Mouse (Mus musculus): ENCODE data around the gene 1810049J17Rik. TPM values are rescaled to one million over a fixed set of nuclear protein-coding genes. Genes with fewer than 3 reads are reported as not detected.
"Not testable (repeated sequence)": the region's sequence is repeated elsewhere in the genome, so short reads cannot be mapped to it uniquely, and the experiment has no call there.

The 1810049J17Rik gene
- under 1 TPM in 1 of 2 experiments, not detected in 1; 0.86 TPM for total RNA-seq (2021)

DNA sequence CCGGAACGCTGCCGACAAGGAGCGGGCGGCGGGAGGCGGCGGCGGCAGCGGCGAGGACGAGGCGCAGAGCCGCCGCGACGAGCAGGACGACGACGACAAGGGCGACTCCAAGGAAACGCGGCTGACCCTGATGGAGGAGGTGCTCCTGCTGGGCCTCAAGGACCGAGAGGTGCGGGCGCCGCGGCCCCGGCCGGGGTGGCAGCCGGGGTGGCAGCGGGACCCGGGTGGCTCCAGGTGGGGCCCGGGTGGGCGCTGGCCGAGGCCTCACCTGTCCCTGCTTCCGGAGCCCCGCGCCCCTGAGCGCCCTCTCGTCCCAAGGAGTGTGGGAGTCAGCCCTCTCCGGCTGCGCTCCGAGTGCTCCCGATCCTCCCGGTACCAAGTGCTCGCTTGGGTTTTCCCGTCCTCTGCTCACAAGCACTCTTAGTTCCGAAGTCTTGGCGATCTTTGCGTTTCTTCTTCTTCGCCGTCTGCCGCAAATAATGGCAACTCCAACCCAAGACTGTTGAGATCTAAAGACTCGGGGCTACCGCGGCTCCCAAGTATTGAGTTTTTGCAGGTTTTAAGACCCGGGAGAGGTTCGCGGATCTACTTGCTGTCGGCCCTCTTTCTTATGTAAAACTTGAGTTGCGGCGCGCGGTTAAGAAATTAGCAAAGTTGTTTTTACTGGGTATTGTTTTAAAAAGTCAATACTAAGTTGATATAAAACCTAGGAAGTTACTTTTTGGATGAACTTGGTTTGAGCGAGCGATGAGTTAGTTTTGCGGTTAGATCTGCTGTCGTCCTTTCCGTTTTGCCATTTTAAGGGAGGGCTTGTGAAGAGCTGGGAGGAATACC is at the start of gene 1810049J17Rik:
Gene 1810049J17Rik (minus strand): TSS at position 112 of the 834 bp plus-strand sequence.
- DNase-seq (ENCODE audit: extremely low spot score in 1 of 2, low spot score in 2 of 2): no peak

DNA sequence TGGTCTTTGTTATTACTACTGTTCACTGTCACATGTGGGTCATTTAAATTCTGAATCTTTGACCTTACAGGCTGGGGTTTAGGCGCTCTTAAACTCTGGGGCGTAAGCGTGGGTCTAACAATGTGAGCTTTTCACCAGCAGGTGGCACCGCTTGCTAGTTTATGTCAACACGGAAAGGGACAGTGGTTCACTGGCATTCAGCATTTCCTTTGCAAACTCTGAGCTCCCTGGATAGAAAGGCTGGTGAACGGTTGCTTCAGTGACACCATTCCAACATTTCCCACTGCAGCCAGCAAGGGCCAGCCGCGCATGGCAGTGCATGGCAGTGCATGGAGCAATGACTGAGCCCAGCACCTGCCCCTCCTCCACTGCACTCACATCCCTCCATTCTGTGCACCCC is 49.5 kb upstream of the 1810049J17Rik start:
- intact Hi-C loops (cut with DNase I): loop anchor here (2.0 to 5.0 kb wide), 2 partner anchors 206 to 421 kb away; no protein-coding TSS in a partner anchor
- DNase-seq (ENCODE audit: extremely low spot score in 1 of 2, low spot score in 2 of 2): peak; percentile 74 to 76

More for the DNA sequence above, at the start of gene 1810049J17Rik:
- intact Hi-C loops (cut with DNase I): loop anchor here (5.0 kb wide), 1 partner anchor 55 kb away; no protein-coding TSS in a partner anchor

- intact Hi-C loops (cut with DNase I): loop anchor here (2.0 to 5.0 kb wide), 2 partner anchors 207 to 422 kb away; no protein-coding TSS in a partner anchor
- no peak for DNase-seq (ENCODE audit: extremely low spot score in 1 of 2, low spot score in 2 of 2)
Observed at GRCm38 (mm10) chr15:12370096-12370495, 48.4 kb upstream of the 1810049J17Rik start.

DNA sequence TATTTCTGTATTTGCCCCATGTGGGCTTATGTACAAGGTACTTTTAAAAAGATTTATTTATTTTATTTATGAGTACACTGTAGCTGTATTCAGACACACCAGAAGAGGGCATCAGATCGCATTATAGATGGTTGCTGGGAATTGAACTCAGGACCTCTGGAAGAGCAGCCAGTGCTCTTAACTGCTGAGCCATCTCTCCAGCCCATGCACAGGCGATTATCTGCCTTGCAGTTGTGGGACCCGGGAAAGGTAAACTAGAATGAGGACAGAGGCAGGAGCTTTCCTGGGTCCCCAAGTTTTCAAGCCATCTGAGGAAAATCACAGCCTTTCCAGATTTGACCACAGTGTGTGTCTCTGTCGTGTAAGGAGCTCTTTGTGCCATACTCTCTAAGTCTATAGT is 47.2 kb upstream of the 1810049J17Rik start:
- intact Hi-C loops (cut with DNase I): no loop called here
- no peak for DNase-seq (ENCODE audit: extremely low spot score in 1 of 2, low spot score in 2 of 2)

GRCm38 (mm10) chr15:12368357-12368756 is 46.7 kb upstream of the 1810049J17Rik start:
- intact Hi-C loops (cut with DNase I): no loop called here
- DNase-seq (ENCODE audit: extremely low spot score in 1 of 2, low spot score in 2 of 2): no peak

- peak in 1 of 2 experiments; percentile 26 for DNase-seq (ENCODE audit: extremely low spot score in 1 of 2, low spot score in 2 of 2)
- intact Hi-C loops (cut with DNase I): no loop called here
Observed at GRCm38 (mm10) chr15:12367306-12368080, 45.8 kb upstream of the 1810049J17Rik start.

DNA sequence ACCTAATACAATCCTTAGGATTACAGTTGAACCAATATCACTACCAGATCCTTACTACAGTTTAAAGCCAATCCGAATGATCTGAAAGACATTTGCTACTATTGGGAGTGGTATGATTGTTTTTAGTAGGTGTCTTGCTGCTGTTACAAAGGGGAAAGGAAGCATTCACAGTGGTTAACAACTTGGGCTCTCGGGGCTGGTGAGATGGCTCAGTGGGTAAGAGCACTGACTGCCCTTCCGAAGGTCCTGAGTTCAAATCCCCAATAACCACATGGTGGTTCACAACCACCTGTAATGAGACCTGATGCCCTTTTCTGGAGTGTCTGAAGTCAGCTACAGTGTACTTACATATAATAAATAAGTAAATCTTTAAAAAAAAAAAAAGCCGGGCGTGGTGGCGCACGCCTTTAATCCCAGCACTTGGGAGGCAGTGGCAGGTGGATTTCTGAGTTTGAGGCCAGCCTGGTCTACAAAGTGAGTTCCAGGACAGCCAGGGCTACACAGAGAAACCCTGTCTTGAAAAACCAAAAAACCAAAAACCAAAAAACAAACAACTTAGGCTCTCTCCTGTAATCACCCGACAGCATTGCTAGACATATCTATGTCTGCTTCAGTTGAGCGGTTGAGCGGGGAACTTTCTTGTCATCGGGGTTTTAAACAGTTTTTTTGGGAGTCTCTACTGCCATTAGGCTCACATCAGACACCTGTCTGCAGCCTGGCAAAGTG is 45.0 kb upstream of the 1810049J17Rik start:
- intact Hi-C loops (cut with DNase I); DNase-seq (ENCODE audit: extremely low spot score in 1 of 2, low spot score in 2 of 2): not testable (repeated sequence)

DNA sequence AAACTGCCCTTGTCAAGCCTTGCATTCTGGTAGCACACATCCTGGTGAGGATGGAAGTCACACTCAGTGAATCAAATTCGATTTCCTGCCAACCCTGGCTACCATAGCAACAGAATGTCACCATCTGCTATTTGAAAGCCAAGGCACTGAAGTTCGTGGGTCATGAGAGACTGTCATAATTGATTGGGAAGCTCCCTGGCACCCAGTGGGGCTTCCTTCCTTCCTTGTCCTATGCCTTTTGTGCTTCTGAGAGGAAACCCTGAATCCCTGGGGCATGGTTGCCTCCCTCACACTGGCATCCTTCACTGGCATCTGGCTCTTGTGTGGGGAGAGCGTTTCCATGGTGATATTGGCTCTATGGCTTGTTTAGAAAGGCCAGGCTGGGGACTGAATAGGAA is 44.4 kb upstream of the 1810049J17Rik start:
- DNase-seq (ENCODE audit: extremely low spot score in 1 of 2, low spot score in 2 of 2): peak; percentile 44 to 74
- intact Hi-C loops (cut with DNase I): no loop called here

GRCm38 (mm10) chr15:12365416-12366071 is 43.8 kb upstream of the 1810049J17Rik start:
- DNase-seq (ENCODE audit: extremely low spot score in 1 of 2, low spot score in 2 of 2): no peak
- intact Hi-C loops (cut with DNase I): no loop called here

DNA sequence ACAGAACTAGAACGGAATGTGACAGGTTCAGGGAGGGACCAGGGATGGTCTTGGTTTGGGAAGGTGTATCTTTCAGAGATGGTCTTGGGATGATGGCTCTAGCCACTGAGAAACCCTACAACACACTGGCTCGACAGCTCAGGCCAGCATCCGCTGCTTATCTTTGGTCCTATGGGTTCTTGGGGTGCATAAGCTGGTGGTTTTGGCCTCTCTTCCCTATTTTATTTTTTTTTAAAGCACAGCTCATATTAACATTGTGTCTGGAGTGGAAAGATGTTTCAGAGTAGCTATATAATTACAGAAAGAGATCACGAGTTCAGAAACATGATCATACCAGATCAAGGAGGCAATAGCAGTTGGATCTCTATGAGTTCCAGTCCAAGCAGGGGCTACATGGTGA is 42.4 kb upstream of the 1810049J17Rik start:
- no peak for DNase-seq (ENCODE audit: extremely low spot score in 1 of 2, low spot score in 2 of 2)
- intact Hi-C loops (cut with DNase I): no loop called here

DNA sequence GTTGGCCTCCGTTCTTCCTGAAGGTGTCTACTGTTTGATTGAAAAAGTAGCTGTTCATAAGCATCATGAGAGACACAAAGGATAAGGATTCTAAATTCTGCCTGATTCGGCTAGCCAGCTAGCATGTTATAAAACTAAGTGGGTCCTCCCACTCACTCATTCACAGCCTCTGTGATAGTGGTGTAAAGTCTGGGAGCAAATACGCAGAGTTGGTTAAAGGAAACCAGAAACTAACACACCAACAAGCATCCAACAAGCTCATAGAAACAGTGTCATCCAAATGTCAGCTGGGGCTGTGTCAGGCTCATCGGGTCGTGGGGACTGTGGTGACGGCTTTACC is 41.0 kb upstream of the 1810049J17Rik start:
- intact Hi-C loops (cut with DNase I): no loop called here
- no peak for DNase-seq (ENCODE audit: extremely low spot score in 1 of 2, low spot score in 2 of 2)

- no peak for DNase-seq (ENCODE audit: extremely low spot score in 1 of 2, low spot score in 2 of 2)
- intact Hi-C loops (cut with DNase I): no loop called here
Observed at GRCm38 (mm10) chr15:12362001-12362700, 40.5 kb upstream of the 1810049J17Rik start.

DNA sequence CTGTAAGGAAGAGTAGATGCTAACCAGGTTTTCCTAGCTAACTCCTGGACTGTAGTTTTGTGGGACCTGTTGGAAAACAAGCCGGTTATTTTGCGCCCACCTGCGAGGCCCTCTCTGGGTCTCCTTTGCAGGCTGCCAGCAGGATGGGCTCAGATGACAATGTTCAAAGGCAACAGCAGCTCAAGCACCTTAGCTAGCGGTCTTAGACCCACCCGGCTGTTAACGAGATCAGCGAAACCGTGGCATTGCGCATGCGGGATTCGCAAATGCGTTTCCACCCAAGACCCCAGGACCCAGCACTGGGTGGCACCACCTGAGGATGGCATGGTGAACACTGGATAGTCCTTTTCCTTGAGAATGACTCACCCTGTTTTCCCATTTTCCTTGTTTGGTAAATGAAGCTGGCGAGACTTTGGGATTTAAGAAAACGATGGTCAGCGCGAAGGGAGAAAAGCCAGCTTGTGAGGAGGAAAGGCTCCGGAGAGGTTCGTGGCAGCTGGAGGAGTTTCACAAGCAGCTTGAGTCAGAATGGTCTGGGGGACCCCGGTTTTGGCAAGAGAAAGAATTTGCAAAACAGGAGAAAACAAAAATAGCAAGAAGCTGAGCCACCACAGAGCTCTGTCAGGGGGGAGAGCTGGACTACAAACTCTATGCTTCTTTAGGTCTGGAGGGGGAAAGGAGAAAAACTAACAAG is 39.0 kb upstream of the 1810049J17Rik start:
- DNase-seq (ENCODE audit: extremely low spot score in 1 of 2, low spot score in 2 of 2): no peak
- intact Hi-C loops (cut with DNase I): no loop called here

DNA sequence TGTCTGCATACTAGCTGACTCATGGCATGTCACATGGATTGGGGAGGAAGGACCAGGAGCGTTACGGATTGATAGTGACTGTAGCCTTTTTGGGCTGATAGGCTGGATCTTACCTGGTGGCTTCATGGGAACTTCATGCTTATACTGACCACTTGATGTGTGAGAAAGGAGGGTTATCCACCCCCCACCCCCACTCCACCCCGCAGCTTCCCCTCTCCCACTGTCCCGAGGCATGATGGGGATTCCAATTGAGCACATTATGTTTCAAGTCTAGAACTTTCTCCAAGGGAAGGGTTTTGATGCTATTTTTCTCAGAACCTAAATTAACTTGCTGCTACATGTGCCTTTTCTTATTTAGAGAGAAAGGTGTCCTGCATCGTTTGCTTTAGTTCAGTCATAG is 36.7 kb upstream of the 1810049J17Rik start:
- intact Hi-C loops (cut with DNase I): no loop called here
- DNase-seq (ENCODE audit: extremely low spot score in 1 of 2, low spot score in 2 of 2): no peak

- DNase-seq (ENCODE audit: extremely low spot score in 1 of 2, low spot score in 2 of 2): no peak
- intact Hi-C loops (cut with DNase I): no loop called here
Observed at GRCm38 (mm10) chr15:12357459-12357858, 35.8 kb upstream of the 1810049J17Rik start.

DNA sequence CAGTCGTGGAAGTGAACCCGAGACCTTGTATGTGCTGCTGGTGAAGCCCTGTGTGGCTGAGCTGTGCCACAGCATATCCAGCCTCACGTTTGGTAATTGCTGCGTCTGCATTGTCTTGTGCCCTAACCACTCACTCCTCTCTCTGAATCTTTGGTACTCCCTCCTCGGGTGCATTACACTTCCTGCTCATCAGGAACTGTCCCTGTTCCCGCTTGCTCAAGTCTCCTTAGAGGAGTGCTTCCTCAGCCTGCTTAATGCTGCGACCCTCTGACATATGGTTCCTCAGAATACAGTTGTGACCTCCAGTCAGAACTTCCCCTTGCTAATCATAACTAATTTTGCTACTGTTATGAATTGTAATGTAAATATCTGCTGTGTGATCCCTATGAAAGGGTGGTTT is 34.2 kb upstream of the 1810049J17Rik start:
- intact Hi-C loops (cut with DNase I): no loop called here
- DNase-seq (ENCODE audit: extremely low spot score in 1 of 2, low spot score in 2 of 2): no peak

GRCm38 (mm10) chr15:12355261-12355660 is 33.6 kb upstream of the 1810049J17Rik start:
- intact Hi-C loops (cut with DNase I): no loop called here
- no peak for DNase-seq (ENCODE audit: extremely low spot score in 1 of 2, low spot score in 2 of 2)
